Mouse (Mus musculus): ENCODE results near the gene Zfp764.
"Not testable (repeated sequence)": the region's sequence is repeated elsewhere in the genome, so short reads cannot be mapped to it uniquely, and the experiment has no call there.

Zfp764 gene

GRCm38 (mm10) chr7:127406002-127406987 lies at the start of gene Zfp764:
Gene Zfp764, minus strand, starts transcription at chr7:127406822.
- DNase-seq, result peak; percentile 95

GRCm38 (mm10) chr7:127454905-127455304 lies 48.3 kb upstream of the Zfp764 start:
- DNase-seq, result no peak

- DNase-seq, result no peak
These were observed 46.4 kb upstream of the Zfp764 start for GRCm38 (mm10) chr7:127453056-127453455.

- no peak for DNase-seq
These were observed 43.3 kb upstream of the Zfp764 start for GRCm38 (mm10) chr7:127449966-127450365.

GRCm38 (mm10) chr7:127448521-127449300 lies 42.1 kb upstream of the Zfp764 start, which contains the start of gene Zfp689:
Gene Zfp689, minus strand, starts transcription at chr7:127449158.
- peak; percentile 99 for DNase-seq

GRCm38 (mm10) chr7:127443976-127444375 lies 37.4 kb upstream of the Zfp764 start:
- DNase-seq, result no peak

- peak; percentile 19 for DNase-seq
These were observed 31.1 kb upstream of the Zfp764 start for GRCm38 (mm10) chr7:127437724-127438123.

- no peak for DNase-seq
These were observed 28.6 kb upstream of the Zfp764 start for GRCm38 (mm10) chr7:127435206-127435605.

GRCm38 (mm10) chr7:127426354-127426753 lies 19.7 kb upstream of the Zfp764 start:
- no peak for DNase-seq

GRCm38 (mm10) chr7:127425911-127426310 lies 19.3 kb upstream of the Zfp764 start:
- DNase-seq, result no peak

GRCm38 (mm10) chr7:127425291-127425690 lies 18.7 kb upstream of the Zfp764 start:
- no peak for DNase-seq

GRCm38 (mm10) chr7:127422247-127422646 lies 15.6 kb upstream of the Zfp764 start:
- no peak for DNase-seq

GRCm38 (mm10) chr7:127421388-127422191 lies 15.0 kb upstream of the Zfp764 start, which contains the start of gene Zfp688:
Gene Zfp688, minus strand, starts transcription at chr7:127422068.
- DNase-seq, result peak; percentile 93

- no peak for DNase-seq
These were observed 4.8 kb upstream of the Zfp764 start for GRCm38 (mm10) chr7:127411418-127411817.

GRCm38 (mm10) chr7:127404101-127404500 lies 2.5 kb downstream of the Zfp764 start:
- not testable (repeated sequence) for DNase-seq

GRCm38 (mm10) chr7:127402980-127403379 lies 3.6 kb downstream of the Zfp764 start:
- no peak for DNase-seq

- peak; percentile 1 for DNase-seq
These were observed 6.3 kb downstream of the Zfp764 start for GRCm38 (mm10) chr7:127400355-127400754.

- no peak for DNase-seq
These were observed 12.7 kb downstream of the Zfp764 start for GRCm38 (mm10) chr7:127393944-127394333.

GRCm38 (mm10) chr7:127393157-127393943 lies 13.3 kb downstream of the Zfp764 start, which contains the start of gene E430018J23Rik:
Gene E430018J23Rik, minus strand, starts transcription at chr7:127393629.
- DNase-seq, result peak; percentile 99

- no peak for DNase-seq
These were observed 14.3 kb downstream of the Zfp764 start for GRCm38 (mm10) chr7:127392251-127392824.

- no peak for DNase-seq
These were observed 15.1 kb downstream of the Zfp764 start for GRCm38 (mm10) chr7:127391538-127391937.
